Mouse (Mus musculus) neural tube, embryonic 13.5 days (tissue): ENCODE data around the gene Ankrd23. TPM values are rescaled to one million over a fixed set of nuclear protein-coding genes. Genes with fewer than 3 reads are reported as not detected.
A peak's percentile ranks its signal among the peaks of the same experiment; 100 is the strongest.

Source experiments
- ATAC-seq: fragments of 200-750 bp; cut with Nextera tagmentation; 2 replicates; pipeline ENCODE4 v1.8.0; 2017; ENCODE audit warnings: low read depth, mild to moderate bottlenecking, moderate TSS enrichment, moderate library complexity
- H3K27ac ChIP-seq: fragments of 300-500 bp; sonication (generic); replicated peaks from 2 replicates; pipeline ENCODE4 v1.5.1; 2015; ENCODE audit warnings: moderate library complexity, mild to moderate bottlenecking, inconsistent platforms
- H3K27me3 ChIP-seq: fragments of 300-500 bp; sonication (generic); 2 replicates; pipeline ENCODE4 v1.6.1; 2015; ENCODE audit warnings: mild to moderate bottlenecking, inconsistent platforms
- H3K36me3 ChIP-seq: fragments of 300-500 bp; sonication (generic); 2 replicates; pipeline ENCODE4 v1.6.1; 2015; ENCODE audit warnings: mild to moderate bottlenecking, inconsistent platforms
- H3K4me1 ChIP-seq: fragments of 300-500 bp; sonication (generic); replicated peaks from 2 replicates; pipeline ENCODE4 v1.6.1; 2015; ENCODE audit warnings: inconsistent platforms
- H3K4me2 ChIP-seq: fragments of 300-500 bp; sonication (generic); 2 replicates; pipeline ENCODE4 v1.6.1; 2015; ENCODE audit warnings: inconsistent platforms, mild to moderate bottlenecking, moderate library complexity
- H3K4me3 ChIP-seq: fragments of 300-500 bp; sonication (generic); 2 replicates; pipeline ENCODE4 v1.5.1; 2015; ENCODE audit warnings: mild to moderate bottlenecking, inconsistent platforms
- H3K9ac ChIP-seq: fragments of 300-500 bp; sonication (generic); 2 replicates; pipeline ENCODE4 v1.6.1; 2015; ENCODE audit warnings: moderate library complexity, mild to moderate bottlenecking, inconsistent platforms
- H3K9me3 ChIP-seq: fragments of 300-500 bp; sonication (generic); 2 replicates; pipeline ENCODE4 v1.6.1; 2016; ENCODE audit warnings: inconsistent platforms
- WGBS: fragments of 180-500 bp; shearing (Covaris S2); methylation state at CpG from one replicate; pipeline ENCODE4 v1.1.7; 2015; 5-methylcytosine and 5-hydroxymethylcytosine counted together
- polyA plus RNA-seq: library from polyadenylated mRNA; unstranded; fragments of >200 nt; fragmentation: Nextera tagmentation; extraction: Ambion mirVana; gene quantifications from 2 replicates; pipeline ENCODE4 v1.2.1, GENCODE M21; 2015

Ankrd23 gene
- polyA plus RNA-seq, 1 experiment from 2014 or later: 19.2 TPM

DNA sequence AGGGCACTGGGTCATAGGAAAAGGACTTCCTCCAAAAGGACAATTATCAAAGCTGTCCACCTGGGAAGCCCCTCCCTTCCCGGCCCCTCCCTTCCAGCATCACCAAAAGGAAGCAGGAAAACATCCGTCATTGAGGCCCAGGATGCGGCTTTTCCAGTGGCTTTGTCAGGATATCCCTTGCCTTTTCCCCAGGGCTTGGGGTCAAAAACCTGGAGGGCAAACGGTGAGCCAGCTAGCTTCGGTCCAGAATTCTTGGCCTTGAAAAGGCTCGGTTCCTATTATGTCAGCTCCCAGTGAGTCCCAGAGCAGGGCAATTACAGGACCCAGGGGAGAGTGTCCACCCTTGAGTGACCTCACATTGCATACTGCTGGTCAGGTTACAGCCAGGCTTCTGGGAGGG, 24.2 kb upstream of the Ankrd23 start:
- Histone ChIP-seq H3K9ac (no peak overlapping the region), H3K27me3 (no peaks in the 10 kb centered on the region), H3K36me3 (no peaks in the 10 kb centered on the region), H3K4me2 (no peak overlapping the region), H3K27ac (no peak overlapping the region), H3K4me1 (peaks cover 18% of the 10 kb centered on the region), H3K9me3 (no peaks in the 10 kb centered on the region), H3K4me3 (no peak overlapping the region)
- ATAC-seq: no peak
- 39% methylated on average over 6 of the region's 6 CpGs for WGBS

GRCm38 (mm10) chr1:36559888-36560287, 23.2 kb upstream of the Ankrd23 start:
- no peak overlapping the region for H3K27ac ChIP-seq
- H3K9ac ChIP-seq: no peak overlapping the region
- H3K27me3 ChIP-seq: no peaks in the 10 kb centered on the region
- no peak overlapping the region for H3K4me3 ChIP-seq
- H3K4me2 ChIP-seq: no peak overlapping the region
- peaks cover 28% of the 10 kb centered on the region for H3K4me1 ChIP-seq
- H3K9me3 ChIP-seq: no peaks in the 10 kb centered on the region
- ATAC-seq: no peak
- WGBS: 76% methylated on average over 5 of the region's 5 CpGs
- H3K36me3 ChIP-seq: peaks cover 4% of the 10 kb centered on the region; the same call in 1 of the 2 replicates

DNA sequence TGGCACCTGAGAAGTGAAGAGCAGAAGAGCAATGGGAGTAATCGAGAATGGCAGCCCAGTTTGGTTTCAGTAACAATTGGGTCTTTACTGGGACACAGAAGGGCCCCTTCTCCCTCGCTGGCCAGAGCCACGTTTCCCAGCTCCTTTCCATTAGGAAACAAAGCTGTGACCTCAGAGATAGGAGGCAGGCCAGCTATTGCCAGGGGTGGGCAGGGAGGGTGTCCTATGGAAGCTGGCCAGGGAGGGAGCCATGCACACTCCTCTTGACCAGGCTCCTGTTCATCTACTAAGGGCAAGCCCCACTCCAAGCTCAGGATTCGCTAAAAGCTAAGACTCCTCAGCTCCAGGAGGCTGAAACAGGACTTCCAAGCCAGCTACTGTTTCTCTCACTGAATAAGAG, 22.6 kb upstream of the Ankrd23 start:
- H3K4me2 ChIP-seq: peak overlapping the region; percentile 95
- peak overlapping the region; percentile 99; the same call in 1 of the 2 replicates for H3K27ac ChIP-seq
- peaks cover 10% of the 10 kb centered on the region for H3K36me3 ChIP-seq
- 10% methylated on average over 4 of the region's 4 CpGs for WGBS
- H3K4me1 ChIP-seq: peaks cover 35% of the 10 kb centered on the region
- peak overlapping the region; percentile 95 for H3K4me3 ChIP-seq
- no peak for ATAC-seq
- no peaks in the 10 kb centered on the region for H3K9me3 ChIP-seq
- peak overlapping the region; percentile 99 for H3K9ac ChIP-seq
- no peaks in the 10 kb centered on the region for H3K27me3 ChIP-seq

DNA sequence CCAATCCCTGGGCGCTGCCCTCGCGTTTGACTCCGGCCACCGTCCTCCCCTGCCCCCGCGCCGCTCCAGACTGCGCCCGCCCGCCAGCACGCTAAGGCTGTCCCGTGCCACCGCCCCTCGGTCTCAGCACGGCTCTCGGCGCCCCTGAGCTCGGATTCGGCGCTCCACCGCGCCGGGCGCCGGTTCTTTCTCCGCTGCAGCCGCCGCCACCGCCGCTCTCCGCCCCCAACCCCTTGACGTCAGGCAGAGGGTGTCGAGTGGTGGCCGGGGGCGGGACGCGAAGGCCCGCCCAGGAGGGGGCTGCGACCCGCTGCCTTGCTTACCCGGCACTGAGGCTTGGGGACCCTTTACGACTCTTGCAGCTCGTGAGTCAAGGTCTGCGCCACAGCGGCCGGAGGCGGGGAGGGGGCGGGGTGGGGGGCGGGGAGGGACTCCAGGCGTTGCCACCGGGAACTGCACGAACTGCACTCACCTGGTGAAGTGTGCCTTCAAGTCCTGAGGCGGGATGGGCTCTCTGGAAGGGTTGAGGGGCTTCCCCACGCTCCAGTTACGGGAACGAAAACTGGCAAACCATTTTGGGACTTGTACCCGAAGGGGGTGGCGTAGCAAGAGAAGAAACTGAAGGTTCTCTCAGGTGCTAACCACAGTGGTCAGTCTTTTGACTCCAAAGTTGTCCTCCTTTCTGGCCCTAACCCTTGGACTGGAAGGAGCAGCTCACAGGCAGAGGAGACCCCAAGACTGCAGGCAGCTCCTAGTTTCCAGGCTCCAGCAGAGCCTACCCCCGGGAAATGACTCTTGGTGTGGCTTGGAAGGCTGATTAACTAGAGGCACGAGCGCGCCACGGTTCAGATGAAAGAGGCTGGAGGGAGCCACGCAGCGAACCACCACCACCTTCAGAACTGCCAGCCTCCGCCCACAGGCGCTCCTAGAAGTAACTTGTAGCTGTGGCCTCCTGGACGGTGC, 21.6 kb upstream of the Ankrd23 start, which contains the start of gene Sema4c:
Gene Sema4c, minus strand, starts transcription at position 319 of the 963 bp plus-strand sequence.
- Histone ChIP-seq H3K4me3 (peak within 1 kb of the TSS; percentile 95), H3K4me2 (peak within 1 kb of the TSS; percentile 95), H3K27me3 (no peaks in the 10 kb centered on the region), H3K4me1 (peaks cover 44% of the 10 kb centered on the region), H3K27ac (peak within 1 kb of the TSS; percentile 99), H3K9me3 (no peaks in the 10 kb centered on the region), H3K36me3 (peaks cover 20% of the 10 kb centered on the region), H3K9ac (peak within 1 kb of the TSS; percentile 99)
- WGBS: under 1% methylated on average over 69 of the region's 69 CpGs
- ATAC-seq: peak; percentile 55

GRCm38 (mm10) chr1:36557457-36558011, 20.9 kb upstream of the Ankrd23 start:
- Histone ChIP-seq H3K27me3 (no peaks in the 10 kb centered on the region), H3K4me1 (peaks cover 44% of the 10 kb centered on the region), H3K27ac (peak overlapping the region; percentile 99), H3K9ac (peak overlapping the region; percentile 99), H3K4me3 (peak overlapping the region; percentile 95), H3K36me3 (peaks cover 27% of the 10 kb centered on the region), H3K4me2 (peak overlapping the region; percentile 95), H3K9me3 (no peaks in the 10 kb centered on the region)
- ATAC-seq: peak; percentile 69
- WGBS: under 1% methylated on average over 48 of the region's 48 CpGs

- Histone ChIP-seq H3K27ac (peak overlapping the region; percentile 99), H3K4me3 (peak overlapping the region; percentile 95), H3K9me3 (no peaks in the 10 kb centered on the region), H3K27me3 (no peaks in the 10 kb centered on the region), H3K4me1 (peaks cover 44% of the 10 kb centered on the region), H3K4me2 (peak overlapping the region; percentile 95), H3K36me3 (peaks cover 35% of the 10 kb centered on the region), H3K9ac (peak overlapping the region; percentile 99)
- under 1% methylated on average over 52 of the region's 52 CpGs for WGBS
- peak; percentile 83 for ATAC-seq
Observed at GRCm38 (mm10) chr1:36556553-36557456, 20.1 kb upstream of the Ankrd23 start.

GRCm38 (mm10) chr1:36555798-36556395, 19.2 kb upstream of the Ankrd23 start:
- H3K9me3 ChIP-seq: no peaks in the 10 kb centered on the region
- H3K4me1 ChIP-seq: peaks cover 44% of the 10 kb centered on the region
- H3K36me3 ChIP-seq: peaks cover 44% of the 10 kb centered on the region
- H3K4me2 ChIP-seq: peak overlapping the region; percentile 95
- H3K27ac ChIP-seq: peak overlapping the region; percentile 99
- H3K4me3 ChIP-seq: peak overlapping the region; percentile 95
- peak overlapping the region; percentile 99 for H3K9ac ChIP-seq
- ATAC-seq: no peak
- H3K27me3 ChIP-seq: no peaks in the 10 kb centered on the region
- 2% methylated on average over 8 of the region's 8 CpGs for WGBS

- Histone ChIP-seq H3K4me3 (peak overlapping the region; percentile 95), H3K27ac (peak overlapping the region; percentile 99), H3K27me3 (no peaks in the 10 kb centered on the region), H3K9ac (peak overlapping the region; percentile 99), H3K4me2 (peak overlapping the region; percentile 95), H3K4me1 (peaks cover 46% of the 10 kb centered on the region), H3K9me3 (no peaks in the 10 kb centered on the region), H3K36me3 (peaks cover 55% of the 10 kb centered on the region)
- no peak for ATAC-seq
- 65% methylated on average over 21 of the region's 21 CpGs for WGBS
Observed at GRCm38 (mm10) chr1:36554633-36555399, 18.1 kb upstream of the Ankrd23 start.

GRCm38 (mm10) chr1:36552506-36552905, 15.8 kb upstream of the Ankrd23 start:
- Histone ChIP-seq H3K36me3 (peaks cover 71% of the 10 kb centered on the region), H3K27ac (no peak overlapping the region), H3K4me2 (no peak overlapping the region), H3K4me3 (no peak overlapping the region), H3K27me3 (no peaks in the 10 kb centered on the region), H3K4me1 (peaks cover 54% of the 10 kb centered on the region), H3K9me3 (no peaks in the 10 kb centered on the region), H3K9ac (no peak overlapping the region)
- 90% methylated on average over 16 of the region's 16 CpGs for WGBS
- no peak for ATAC-seq

DNA sequence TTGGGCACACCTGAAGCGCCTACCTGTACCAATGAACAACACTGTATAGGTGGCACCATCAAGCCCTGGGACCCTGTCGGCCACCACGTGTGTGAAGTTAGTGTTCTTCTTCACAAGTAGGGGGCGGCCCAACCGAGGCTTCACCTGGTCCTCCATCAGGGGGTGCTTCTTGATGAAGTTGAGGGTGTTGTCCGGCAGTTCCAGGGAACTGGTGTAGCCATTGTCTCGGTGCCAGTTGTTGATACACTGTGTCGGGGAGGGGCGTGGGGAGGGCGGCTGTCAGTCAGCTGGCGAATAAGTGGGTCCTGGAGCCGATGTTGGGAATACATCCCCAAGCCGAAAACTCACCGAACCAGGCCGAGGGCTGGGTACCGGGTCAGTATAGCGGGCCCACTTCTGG, 15.2 kb upstream of the Ankrd23 start:
- Histone ChIP-seq H3K4me2 (no peak overlapping the region), H3K9me3 (no peaks in the 10 kb centered on the region), H3K4me3 (no peak overlapping the region), H3K9ac (no peak overlapping the region), H3K27me3 (no peaks in the 10 kb centered on the region), H3K27ac (no peak overlapping the region), H3K36me3 (peaks cover 71% of the 10 kb centered on the region), H3K4me1 (peaks cover 56% of the 10 kb centered on the region)
- 90% methylated on average over 17 of the region's 17 CpGs for WGBS
- no peak for ATAC-seq
